Mouse (Mus musculus) naive thymus-derived CD4-positive, alpha-beta T cell, adult 5 months (primary cell): ENCODE measurements around the gene Atn1. TPM values are rescaled to one million over a fixed set of nuclear protein-coding genes. Genes with fewer than 3 reads are reported as not detected.

Experiments
- polyA plus RNA-seq: library from polyadenylated mRNA; unstranded; fragments of 100-300 nt; shearing (Covaris generic); gene quantifications from one replicate; pipeline ENCODE4 v1.2.1, GENCODE M21; 2017

Atn1 gene
- polyA plus RNA-seq: 40.2 TPM

DNA sequence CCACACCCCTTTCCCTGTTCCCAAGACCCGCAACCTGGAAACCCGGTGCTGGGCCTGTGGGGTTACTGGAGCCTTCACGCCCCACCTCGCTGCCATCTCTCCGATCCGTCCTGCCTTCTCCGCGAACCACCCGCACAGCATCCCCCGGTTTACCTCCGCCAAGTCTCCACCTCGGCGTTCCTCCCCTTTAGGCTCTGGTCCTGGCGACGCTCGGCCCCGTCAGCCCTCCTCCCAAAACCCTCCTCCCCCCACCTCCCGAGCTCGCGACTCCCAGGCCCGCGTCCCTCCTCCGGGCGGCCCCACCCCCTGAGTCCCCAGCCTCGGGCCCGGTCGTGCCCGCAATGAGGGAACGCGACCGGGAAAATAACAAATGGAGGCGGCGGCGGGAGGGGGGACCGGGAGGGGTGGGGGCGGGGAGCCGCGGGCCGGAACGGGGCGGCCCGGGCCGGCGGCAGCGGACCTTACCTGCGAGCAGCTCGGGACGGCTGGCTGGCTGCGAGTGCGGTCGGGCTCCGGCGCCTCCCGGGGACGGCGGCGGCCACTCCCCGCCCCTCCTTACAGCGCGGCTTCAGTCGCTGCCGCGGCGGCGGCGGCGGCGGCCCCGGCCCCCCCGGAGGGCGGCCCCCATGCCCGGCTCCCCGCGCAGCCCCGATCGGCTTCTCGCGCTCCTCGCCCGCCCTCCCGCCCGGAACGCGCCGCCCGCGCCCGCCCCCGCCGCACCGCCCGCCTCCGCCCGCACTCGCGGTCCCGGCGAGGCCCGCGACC is at the start of gene Atn1, which contains the start of gene Gm45234:
TSS of gene Atn1 (minus strand) at position 694 of the 765 bp plus-strand sequence.
TSS of gene Gm45234 (minus strand) at position 191 of the 765 bp plus-strand sequence.

GRCm38 (mm10) chr6:124779222-124779983 is 23.1 kb upstream of the Atn1 start, which contains the start of gene Lrrc23:
Gene Lrrc23, minus strand, starts transcription at chr6:124779727.

GRCm38 (mm10) chr6:124769101-124769765 is 12.9 kb upstream of the Atn1 start, which contains the start of gene Eno2:
Gene Eno2, minus strand, starts transcription at chr6:124769673.

GRCm38 (mm10) chr6:124740888-124741761 is 15.2 kb downstream of the Atn1 start, which contains the start of gene Grcc10:
Gene Grcc10, minus strand, starts transcription at chr6:124741374.

GRCm38 (mm10) chr6:124738511-124739023 is 17.8 kb downstream of the Atn1 start, which contains the start of gene Ptpn6:
Gene Ptpn6, minus strand, starts transcription at chr6:124738714.

DNA sequence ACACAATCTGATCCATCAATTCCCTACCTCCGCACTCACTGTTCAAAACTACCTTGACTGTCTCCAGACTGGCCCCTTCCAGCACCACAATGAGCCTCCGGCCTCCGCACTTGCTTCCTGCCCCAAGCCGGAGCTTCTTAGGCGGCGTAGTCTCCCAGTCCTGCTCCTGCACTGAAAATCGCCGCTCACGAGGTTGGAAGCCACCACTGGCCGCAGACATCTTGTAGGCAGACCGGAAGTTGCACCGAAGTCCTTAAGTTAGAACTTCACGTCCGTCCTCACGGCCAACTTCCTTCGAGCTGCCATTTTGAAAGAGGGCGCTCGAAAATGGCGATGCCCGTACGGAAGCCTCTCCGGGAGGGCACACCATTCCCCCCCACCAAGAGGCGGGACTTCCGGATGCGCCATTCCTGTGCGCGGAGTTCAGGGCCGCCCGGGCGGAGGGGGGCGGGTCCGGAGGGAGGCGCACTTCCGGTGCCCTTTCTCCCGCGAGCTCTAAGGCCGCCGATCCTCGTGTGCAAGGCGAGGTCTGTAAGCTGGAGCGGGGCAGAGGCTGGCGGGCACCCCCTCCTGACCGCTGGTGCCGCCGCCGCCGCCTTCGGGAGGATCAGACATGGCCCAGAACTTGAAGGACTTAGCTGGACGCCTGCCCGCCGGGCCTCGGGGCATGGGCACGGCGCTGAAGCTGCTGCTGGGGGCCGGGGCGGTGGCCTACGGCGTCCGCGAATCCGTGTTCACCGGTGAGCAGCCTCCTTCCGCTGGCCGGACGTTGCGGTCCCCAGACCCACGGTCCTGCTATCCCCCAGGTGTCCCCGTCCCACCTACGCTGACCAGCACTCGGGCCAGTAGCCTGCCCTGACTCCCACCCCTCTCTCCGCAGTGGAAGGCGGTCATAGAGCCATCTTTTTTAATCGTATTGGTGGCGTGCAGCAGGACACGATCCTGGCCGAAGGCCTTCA is 44.2 kb downstream of the Atn1 start, which contains the start of the genes Emg1 and Phb2:
TSS of gene Emg1 (minus strand) at position 355 of the 959 bp plus-strand sequence.
TSS of gene Phb2 (plus strand) at position 513 of the 959 bp plus-strand sequence.

Other genes with a start within 250 kb of the Atn1 start
- gene C1ra, start 244.1 kb downstream of the Atn1 start, polyA plus RNA-seq: not detected
- gene C1s1, start 214.2 kb downstream of the Atn1 start, polyA plus RNA-seq: not detected
- not detected for gene C1rb, start 186.2 kb downstream of the Atn1 start, polyA plus RNA-seq
- gene C1s2, start 120.4 kb downstream of the Atn1 start, polyA plus RNA-seq: not detected
- gene Lpcat3, start 93.5 kb downstream of the Atn1 start, polyA plus RNA-seq: 54.5 TPM
- 347 TPM for gene Emg1, start 44.3 kb downstream of the Atn1 start, polyA plus RNA-seq
- gene Phb2, start 44.2 kb downstream of the Atn1 start, polyA plus RNA-seq: 133 TPM
- 209 TPM for gene Ptpn6, start 17.8 kb downstream of the Atn1 start, polyA plus RNA-seq
- gene Grcc10, start 15.2 kb downstream of the Atn1 start, polyA plus RNA-seq: 275 TPM
- not detected for gene Gm45234, start 503 bp downstream of the Atn1 start, polyA plus RNA-seq
- gene Eno2, start 13.1 kb upstream of the Atn1 start, polyA plus RNA-seq: 2.5 TPM
- 2.6 TPM for gene Lrrc23, start 23.2 kb upstream of the Atn1 start, polyA plus RNA-seq
- gene Spsb2, start 52.1 kb upstream of the Atn1 start, polyA plus RNA-seq: 1.4 TPM
- gene Tpi1, start 57.8 kb upstream of the Atn1 start, polyA plus RNA-seq: 40.1 TPM
- 90.0 TPM for gene Usp5, start 73.0 kb upstream of the Atn1 start, polyA plus RNA-seq
- 4.0 TPM for gene Cdca3, start 73.0 kb upstream of the Atn1 start, polyA plus RNA-seq
- not detected for gene Gnb3, start 83.8 kb upstream of the Atn1 start, polyA plus RNA-seq
- gene P3h3, start 101.2 kb upstream of the Atn1 start, polyA plus RNA-seq: not detected
- 0.10 TPM for gene Gpr162, start 107.5 kb upstream of the Atn1 start, polyA plus RNA-seq
- gene Cd4, start 131.7 kb upstream of the Atn1 start, polyA plus RNA-seq: 550 TPM
- gene Lag3, start 155.2 kb upstream of the Atn1 start, polyA plus RNA-seq: not detected
- 7.9 TPM for gene Ptms, start 163.6 kb upstream of the Atn1 start, polyA plus RNA-seq
- gene Mlf2, start 174.9 kb upstream of the Atn1 start, polyA plus RNA-seq: 126 TPM
- 42.9 TPM for gene Cops7a, start 209.0 kb upstream of the Atn1 start, polyA plus RNA-seq
- not detected for gene Pianp, start 240.2 kb upstream of the Atn1 start, polyA plus RNA-seq